Mouse (Mus musculus) neural tube, embryonic 11.5 days (tissue): ENCODE data around the gene Treh. TPM values are rescaled to one million over a fixed set of nuclear protein-coding genes. Genes with fewer than 3 reads are reported as not detected.

ENCODE experiments used
- ATAC-seq: fragments of 200-750 bp; cut with Nextera tagmentation; 2 replicates; pipeline ENCODE4 v1.8.0; 2017; ENCODE audit warnings: moderate number of reproducible peaks, mild to moderate bottlenecking, moderate TSS enrichment, moderate library complexity; ENCODE audit not compliant: insufficient read depth, low FRiP score, low TSS enrichment
- DNase-seq: peaks from one replicate; pipeline ENCODE4 v3.0.0-alpha.2; 2015; ENCODE audit warnings: low spot score
- H3K27ac ChIP-seq: fragments of 300-500 bp; sonication (generic); 2 replicates; pipeline ENCODE4 v1.5.1; 2014; ENCODE audit warnings: low read depth, mild to moderate bottlenecking, low read length
- H3K27me3 ChIP-seq: fragments of 300-500 bp; sonication (generic); 2 replicates; pipeline ENCODE4 v1.6.1; 2014; ENCODE audit warnings: mild to moderate bottlenecking, low read length, mixed read lengths; ENCODE audit not compliant: control insufficient read depth, insufficient read depth
- H3K36me3 ChIP-seq: fragments of 300-500 bp; sonication (generic); 2 replicates; pipeline ENCODE4 v1.6.1; 2014; ENCODE audit warnings: mild to moderate bottlenecking, low read length, moderate library complexity, mixed read lengths; ENCODE audit not compliant: control insufficient read depth, insufficient read depth
- H3K4me1 ChIP-seq: fragments of 300-500 bp; sonication (generic); 2 replicates; pipeline ENCODE4 v1.6.1; 2014; ENCODE audit warnings: low read length, mixed read lengths; ENCODE audit not compliant: control insufficient read depth, insufficient read depth
- H3K4me2 ChIP-seq: fragments of 300-500 bp; sonication (generic); 2 replicates; pipeline ENCODE4 v1.6.1; 2014; ENCODE audit warnings: low read depth, mild to moderate bottlenecking, moderate library complexity
- H3K4me3 ChIP-seq: fragments of 300-500 bp; sonication (generic); 2 replicates; pipeline ENCODE4 v1.5.1; 2014; ENCODE audit warnings: low read depth, low read length
- H3K9ac ChIP-seq: fragments of 300-500 bp; sonication (generic); 2 replicates; pipeline ENCODE4 v1.6.1; 2014; ENCODE audit warnings: mild to moderate bottlenecking, low read length
- H3K9me3 ChIP-seq: fragments of 300-500 bp; sonication (generic); 2 replicates; pipeline ENCODE4 v1.6.1; 2016; ENCODE audit warnings: low read length; ENCODE audit not compliant: control insufficient read depth
- whole genome bisulfite sequencing: fragments of 180-500 bp; shearing (Covaris S2); extraction: QIAGEN DNeasy Blood & Tissue Kit; methylation state at CpG from one replicate; pipeline ENCODE4 v1.1.7; 2014; 5-methylcytosine and 5-hydroxymethylcytosine counted together
- polyA plus RNA-seq: library from polyadenylated mRNA; unstranded; fragments of >200 nt; fragmentation: Nextera tagmentation; extraction: Ambion mirVana; gene quantifications from 2 replicates; pipeline ENCODE4 v1.2.1, GENCODE M21; 2014

Gene Treh
- polyA plus RNA-seq, 1 experiment from 2014 or later, result not detected

DNA sequence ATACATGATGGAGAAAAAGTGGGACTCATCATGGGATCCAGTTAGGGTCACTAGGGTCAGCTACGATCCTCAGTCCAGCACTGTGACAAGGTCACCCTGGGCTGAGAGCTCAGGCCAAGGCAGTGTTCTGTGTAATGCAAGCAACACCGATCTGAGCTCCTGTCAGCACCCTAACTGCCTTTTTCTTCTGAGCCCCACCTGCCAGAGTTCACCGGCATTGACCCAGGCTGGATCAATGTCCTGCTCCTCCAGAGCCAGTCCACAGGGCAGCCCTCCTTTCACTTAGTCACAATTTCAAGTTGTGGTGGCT, 48.8 kb downstream of the Treh start:
- no peak overlapping the region; the same call in 1 of the 2 replicates for H3K9ac ChIP-seq

DNA sequence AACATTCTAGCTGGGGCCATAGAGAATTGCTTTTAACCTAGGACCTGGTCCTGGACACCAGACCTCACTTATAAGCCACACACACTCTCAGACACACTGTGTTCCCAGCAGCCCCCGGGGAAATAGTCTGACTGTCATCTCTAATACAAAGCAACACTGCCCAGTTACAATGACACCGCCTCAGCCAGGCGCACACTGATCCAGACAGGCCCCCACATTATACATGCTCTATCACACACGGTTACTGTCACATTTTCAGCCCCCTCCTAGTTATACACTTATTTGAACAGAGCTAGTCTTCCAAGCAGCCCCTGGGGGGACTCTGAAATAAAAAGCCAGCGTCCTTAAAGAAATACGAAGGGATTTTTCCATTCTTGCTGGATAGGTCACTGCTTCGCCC, 49.5 kb downstream of the Treh start:
- H3K4me3 ChIP-seq, result no peak overlapping the region
- no peak overlapping the region for H3K27ac ChIP-seq
- no peak for DNase-seq
- no peak overlapping the region for H3K9ac ChIP-seq
- H3K4me2 ChIP-seq, result no peak overlapping the region
- H3K36me3 ChIP-seq, result peaks cover 3% of the 10 kb centered on the region; the same call in 1 of the 2 replicates
- H3K27me3 ChIP-seq, result no peaks in the 10 kb centered on the region
- 75% methylated on average over 7 of the region's 7 CpGs for WGBS
- no peaks in the 10 kb centered on the region for H3K9me3 ChIP-seq
- peaks cover 47% of the 10 kb centered on the region for H3K4me1 ChIP-seq
- ATAC-seq, result no peak

More for the DNA sequence above, 48.8 kb downstream of the Treh start:
- DNase-seq, result no peak
- no peaks in the 10 kb centered on the region for H3K9me3 ChIP-seq
- 82% methylated on average over 3 of the region's 3 CpGs for WGBS
- H3K36me3 ChIP-seq, result peaks cover 3% of the 10 kb centered on the region; the same call in 1 of the 2 replicates
- peaks cover 45% of the 10 kb centered on the region for H3K4me1 ChIP-seq
- peak; percentile 1; the same call in 1 of the 2 replicates for ATAC-seq
- no peaks in the 10 kb centered on the region for H3K27me3 ChIP-seq
- H3K4me2 ChIP-seq, result no peak overlapping the region; the same call in 1 of the 2 replicates
- no peak overlapping the region for H3K4me3 ChIP-seq
- 0 out of 2 replicates have a peak overlapping the region, but pooled peaks have one; percentile 27 for H3K27ac ChIP-seq

DNA sequence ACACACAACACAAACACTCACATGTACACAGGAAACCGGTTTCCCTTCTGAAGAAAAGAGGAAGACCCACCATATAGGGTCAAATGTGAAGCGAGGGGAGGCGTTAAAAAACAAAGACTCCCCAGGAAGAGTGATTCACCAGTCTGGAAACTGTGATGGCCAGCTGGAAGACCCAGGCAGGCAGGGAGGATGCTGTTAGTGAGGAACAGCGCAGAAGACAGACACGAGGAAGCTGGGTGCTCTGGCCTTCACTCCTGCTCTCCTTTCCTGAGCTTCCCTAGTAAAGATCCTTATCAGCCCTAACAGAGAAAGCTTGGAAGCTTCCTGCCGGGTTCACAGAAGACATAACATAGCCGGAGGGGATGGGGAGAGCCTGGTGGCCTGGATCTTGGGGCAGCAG, 50.0 kb downstream of the Treh start:
- 56% methylated on average over 7 of the region's 7 CpGs for WGBS
- Histone ChIP-seq H3K4me1 (peaks cover 47% of the 10 kb centered on the region), H3K9ac (no peak overlapping the region), H3K4me2 (no peak overlapping the region), H3K4me3 (no peak overlapping the region), H3K27ac (no peak overlapping the region), H3K36me3 (no peaks in the 10 kb centered on the region; the same call in 1 of the 2 replicates), H3K9me3 (no peaks in the 10 kb centered on the region), H3K27me3 (no peaks in the 10 kb centered on the region)
- no peak for ATAC-seq
- no peak for DNase-seq

DNA sequence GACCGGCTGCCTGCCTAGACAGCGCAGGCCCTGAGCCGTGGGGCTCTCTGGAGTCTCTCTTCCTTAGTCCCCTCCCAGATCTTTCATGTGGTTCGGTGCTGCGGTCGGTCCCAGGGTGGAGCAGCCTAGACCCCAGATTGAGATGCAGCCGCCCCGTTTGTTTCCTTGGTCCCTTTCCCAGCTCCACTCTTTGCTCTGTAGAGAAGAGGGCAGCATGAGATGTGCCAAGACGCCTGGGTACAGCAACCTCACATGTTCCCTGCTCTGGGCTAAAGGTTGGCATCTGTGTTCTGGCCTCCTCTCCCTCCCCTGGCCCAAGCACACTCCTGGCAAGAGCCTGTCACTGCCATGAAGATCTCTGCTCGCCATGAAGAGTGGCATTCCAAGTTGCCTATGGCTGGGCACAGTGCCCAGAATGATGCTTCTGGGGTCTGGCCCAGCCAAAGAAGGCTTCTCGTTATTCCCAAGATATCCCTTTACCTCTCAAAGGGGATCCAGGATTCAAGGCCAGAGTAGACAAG, 50.5 kb downstream of the Treh start:
- Histone ChIP-seq H3K4me1 (peaks cover 47% of the 10 kb centered on the region), H3K4me2 (no peak overlapping the region), H3K27me3 (no peaks in the 10 kb centered on the region), H3K4me3 (no peak overlapping the region), H3K9ac (no peak overlapping the region), H3K27ac (peak overlapping the region; percentile 42), H3K9me3 (no peaks in the 10 kb centered on the region), H3K36me3 (no peaks in the 10 kb centered on the region; the same call in 1 of the 2 replicates)
- DNase-seq, result no peak
- ATAC-seq, result no peak
- WGBS, result 75% methylated on average over 11 of the region's 11 CpGs

DNA sequence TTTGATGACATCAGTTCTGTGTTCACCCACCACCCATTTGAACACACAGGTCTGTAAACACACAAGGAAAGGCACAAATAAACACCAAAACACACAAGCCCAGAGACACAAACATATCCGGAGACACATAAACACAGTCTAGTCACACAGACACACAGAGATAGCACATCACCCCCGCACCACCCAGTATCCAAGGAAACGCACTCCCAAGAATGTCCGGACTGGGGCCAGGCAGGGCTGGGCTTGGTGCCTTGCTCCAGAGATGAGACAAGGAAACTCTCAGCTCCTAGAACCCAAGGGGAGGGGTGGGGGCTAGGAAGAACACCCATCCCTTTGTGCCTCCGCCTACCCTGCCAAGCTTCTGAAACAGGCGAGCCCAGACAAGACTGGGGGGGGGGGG, 51.2 kb downstream of the Treh start:
- no peak overlapping the region for H3K4me2 ChIP-seq
- H3K4me3 ChIP-seq, result no peak overlapping the region
- DNase-seq (peak; percentile 51), ATAC-seq (no peak)
- H3K27ac ChIP-seq, result peak overlapping the region; percentile 42
- peaks cover 46% of the 10 kb centered on the region for H3K4me1 ChIP-seq
- no peaks in the 10 kb centered on the region for H3K9me3 ChIP-seq
- H3K36me3 ChIP-seq, result no peaks in the 10 kb centered on the region; the same call in 1 of the 2 replicates
- H3K9ac ChIP-seq, result no peak overlapping the region
- H3K27me3 ChIP-seq, result no peaks in the 10 kb centered on the region
- 62% methylated on average over 6 of the region's 6 CpGs for WGBS

DNA sequence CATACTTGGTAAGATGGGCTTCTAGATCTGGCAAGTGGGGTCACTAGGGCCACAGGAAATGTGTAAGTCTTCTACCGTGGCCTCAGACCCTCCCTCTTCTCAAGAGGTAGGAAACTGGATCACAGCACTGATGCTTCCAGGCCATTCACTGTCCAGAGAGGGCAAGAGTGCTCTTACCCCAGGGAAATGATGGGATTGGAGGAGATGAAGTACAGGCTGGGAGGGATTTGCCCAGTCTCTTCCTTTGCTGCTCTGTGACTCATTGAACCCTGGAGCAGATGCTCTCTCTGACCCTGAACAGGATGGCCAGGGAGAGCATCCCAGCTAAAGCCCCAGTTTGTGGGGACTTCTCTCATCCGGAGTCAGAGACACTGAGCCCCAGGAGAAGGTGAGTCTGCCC, 51.6 kb downstream of the Treh start:
- Histone ChIP-seq H3K4me3 (no peak overlapping the region), H3K27ac (peak overlapping the region; percentile 3; the same call in 1 of the 2 replicates), H3K27me3 (no peaks in the 10 kb centered on the region), H3K9ac (no peak overlapping the region), H3K4me2 (no peak overlapping the region), H3K36me3 (no peaks in the 10 kb centered on the region; the same call in 1 of the 2 replicates), H3K4me1 (peaks cover 42% of the 10 kb centered on the region), H3K9me3 (no peaks in the 10 kb centered on the region)
- DNase-seq, result no peak
- ATAC-seq, result no peak
- WGBS, result 49% methylated on average over 2 of the region's 2 CpGs

DNA sequence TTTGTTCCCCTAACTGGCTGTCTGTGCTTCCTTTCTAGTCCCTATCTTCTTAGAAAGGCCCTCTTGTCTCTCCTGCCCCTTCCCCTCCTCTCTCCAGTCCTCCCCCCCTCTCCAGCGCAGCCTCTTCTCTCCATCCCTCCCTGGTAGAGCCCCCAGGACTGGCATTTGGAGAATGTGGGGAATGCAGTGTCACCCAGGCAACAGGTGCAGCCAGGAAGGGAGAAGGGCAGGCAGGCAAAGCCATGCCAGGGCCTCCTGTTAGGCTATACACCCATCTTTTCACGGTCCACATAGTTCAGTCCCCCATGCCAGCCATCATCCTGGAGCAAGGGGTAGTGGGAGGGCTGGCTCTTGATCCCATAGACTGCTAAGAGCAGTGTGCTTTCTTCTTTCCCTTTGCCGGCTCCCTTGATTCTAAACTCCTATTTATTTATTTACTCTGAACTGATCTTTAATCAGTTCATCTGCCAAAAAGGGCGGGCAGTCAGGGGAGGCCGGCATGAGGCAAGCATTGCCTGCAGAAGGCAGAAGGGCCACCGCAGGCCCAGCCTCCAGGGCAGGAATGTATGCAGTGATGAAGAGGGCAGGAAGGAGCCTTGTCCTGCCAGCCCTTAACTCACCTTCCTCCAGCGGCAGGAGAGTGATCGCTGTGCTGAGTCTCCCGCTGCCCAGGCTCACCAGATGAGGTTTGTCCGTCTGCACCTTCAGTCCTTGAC, 53.6 kb downstream of the Treh start:
- Histone ChIP-seq H3K4me2 (no peak overlapping the region), H3K9me3 (no peaks in the 10 kb centered on the region), H3K27ac (peak overlapping the region; percentile 20; the same call in 1 of the 2 replicates), H3K27me3 (no peaks in the 10 kb centered on the region), H3K4me1 (peaks cover 32% of the 10 kb centered on the region), H3K36me3 (no peaks in the 10 kb centered on the region; the same call in 1 of the 2 replicates), H3K9ac (peak overlapping the region; percentile 3; the same call in 1 of the 2 replicates), H3K4me3 (no peak overlapping the region)
- ATAC-seq (no peak), DNase-seq (no peak)
- WGBS, result 57% methylated on average over 10 of the region's 10 CpGs

DNA sequence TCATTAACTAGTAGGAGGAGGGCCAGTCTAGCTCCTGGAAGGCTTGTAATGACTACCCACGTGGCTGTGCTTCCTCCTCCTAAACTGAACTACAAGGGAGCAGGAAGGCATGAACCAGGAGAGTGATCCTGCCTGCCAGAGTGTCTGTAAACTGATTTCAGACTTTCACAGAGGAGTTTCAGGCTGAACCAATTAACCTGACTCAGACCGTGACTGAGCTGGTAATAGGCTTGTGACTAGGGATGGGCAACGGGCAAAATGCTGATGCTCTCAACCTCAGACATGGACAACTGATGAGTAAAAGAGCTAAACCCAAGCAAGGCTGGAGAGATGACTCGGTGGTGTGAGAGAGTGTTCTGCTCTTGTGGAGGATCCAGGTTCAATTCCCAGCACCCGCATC, 54.4 kb downstream of the Treh start:
- H3K4me3 ChIP-seq, result no peak overlapping the region
- no peak overlapping the region for H3K4me2 ChIP-seq
- 68% methylated on average over 5 of the region's 5 CpGs for WGBS
- no peak for DNase-seq
- no peak for ATAC-seq
- H3K27ac ChIP-seq, result no peak overlapping the region
- no peaks in the 10 kb centered on the region for H3K27me3 ChIP-seq
- H3K9me3 ChIP-seq, result no peaks in the 10 kb centered on the region
- no peaks in the 10 kb centered on the region; the same call in 1 of the 2 replicates for H3K36me3 ChIP-seq
- H3K9ac ChIP-seq, result no peak overlapping the region
- H3K4me1 ChIP-seq, result peaks cover 29% of the 10 kb centered on the region

DNA sequence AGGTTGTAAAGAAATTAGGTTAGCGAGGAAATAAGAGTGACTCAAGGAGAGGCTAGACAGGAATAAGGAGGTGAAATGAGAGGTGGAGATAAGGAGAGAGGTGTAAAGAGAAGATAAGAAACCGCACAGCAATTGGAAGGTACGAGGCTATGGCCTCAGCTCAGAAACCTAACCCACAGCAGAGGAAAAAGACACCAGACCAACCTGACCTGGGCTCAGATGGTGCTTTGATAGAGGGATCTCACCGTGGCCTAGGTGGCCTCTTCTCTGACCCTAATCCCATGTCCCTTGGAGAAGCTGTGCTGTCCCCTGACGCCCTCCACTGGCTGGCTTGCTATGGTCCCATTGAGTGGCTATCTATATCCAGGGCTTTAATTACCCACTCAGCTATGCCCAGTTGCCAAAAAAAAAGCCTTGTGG, 59.1 kb downstream of the Treh start:
- DNase-seq (no peak), ATAC-seq (no peak)
- H3K9me3 ChIP-seq, result no peaks in the 10 kb centered on the region
- H3K4me1 ChIP-seq, result peaks cover 14% of the 10 kb centered on the region
- no peak overlapping the region for H3K4me3 ChIP-seq
- no peak overlapping the region for H3K27ac ChIP-seq
- H3K36me3 ChIP-seq, result no peaks in the 10 kb centered on the region
- H3K27me3 ChIP-seq, result 0 out of 2 replicates have a peak, but pooled peaks cover 2% of the 10 kb centered on the region
- H3K9ac ChIP-seq, result no peak overlapping the region
- 73% methylated on average over 5 of the region's 5 CpGs for WGBS
- no peak overlapping the region; the same call in 1 of the 2 replicates for H3K4me2 ChIP-seq
